Mouse (Mus musculus): ENCODE measurements around the gene Nlgn1.
"Not testable (repeated sequence)": the region's sequence is repeated elsewhere in the genome, so short reads cannot be mapped to it uniquely, and the experiment has no call there.

Gene Nlgn1

GRCm38 (mm10) chr3:25645895-25646691 is 686.2 kb downstream of the Nlgn1 start:
- no peak for DNase-seq (ENCODE audit: low read depth, low spot score)

- DNase-seq (ENCODE audit: low read depth, low spot score): no peak
Measured at GRCm38 (mm10) chr3:25629198-25629597, 703.1 kb downstream of the Nlgn1 start.

GRCm38 (mm10) chr3:25606597-25606996 is 725.7 kb downstream of the Nlgn1 start:
- DNase-seq (ENCODE audit: low read depth, low spot score): no peak

DNA sequence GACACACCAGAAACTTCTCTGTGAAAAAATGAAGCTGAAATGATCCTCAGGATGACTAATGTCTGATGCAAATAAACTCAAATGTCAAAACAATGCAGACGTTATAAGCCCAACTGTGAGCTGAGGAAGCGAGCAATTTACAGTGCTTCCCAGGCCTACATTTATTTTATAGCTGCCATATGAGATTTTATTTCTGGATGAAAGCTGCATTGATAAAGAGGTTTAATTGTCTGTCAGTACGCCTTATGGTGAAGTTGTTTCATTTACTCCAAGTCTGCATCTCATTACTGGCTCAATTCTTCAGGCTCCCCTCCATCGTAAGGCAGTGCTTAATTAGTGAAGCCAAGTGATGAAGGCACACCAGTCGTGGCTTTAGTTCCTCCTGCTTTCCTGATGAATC is 734.7 kb downstream of the Nlgn1 start:
- no peak for DNase-seq (ENCODE audit: low read depth, low spot score)

- no peak for DNase-seq (ENCODE audit: low read depth, low spot score)
Measured at GRCm38 (mm10) chr3:25575526-25575925, 756.7 kb downstream of the Nlgn1 start.

GRCm38 (mm10) chr3:25574840-25575239 is 757.4 kb downstream of the Nlgn1 start:
- DNase-seq (ENCODE audit: low read depth, low spot score): no peak

DNA sequence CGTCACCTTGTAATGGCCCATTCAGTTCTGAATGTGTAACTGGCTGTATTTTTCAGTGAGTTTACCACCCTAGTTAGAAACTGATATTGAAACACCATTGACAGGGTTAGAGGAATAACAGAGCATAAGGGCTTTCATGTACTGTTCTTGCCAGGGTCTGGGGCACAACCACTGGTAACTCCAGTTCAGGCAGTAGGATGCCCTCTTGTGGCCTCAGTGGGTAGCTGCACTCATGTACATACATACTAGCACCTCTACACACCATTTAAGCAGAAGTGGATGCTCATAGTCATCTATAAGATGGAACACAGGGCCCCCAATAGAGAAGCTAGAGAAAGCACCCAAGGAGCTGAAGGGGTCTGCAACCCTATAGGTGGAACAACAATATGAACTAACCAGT is 773.7 kb downstream of the Nlgn1 start:
- peak; percentile 67 for DNase-seq (ENCODE audit: low read depth, low spot score)

GRCm38 (mm10) chr3:25549097-25549496 is 783.2 kb downstream of the Nlgn1 start:
- not testable (repeated sequence) for DNase-seq (ENCODE audit: low read depth, low spot score)

- DNase-seq (ENCODE audit: low read depth, low spot score): not testable (repeated sequence)
Measured at GRCm38 (mm10) chr3:25524236-25524635, 808.0 kb downstream of the Nlgn1 start.

- no peak for DNase-seq (ENCODE audit: low read depth, low spot score)
Measured at GRCm38 (mm10) chr3:25463051-25463450, 869.2 kb downstream of the Nlgn1 start.

- no peak for DNase-seq (ENCODE audit: low read depth, low spot score)
Measured at GRCm38 (mm10) chr3:25456250-25456860, 875.9 kb downstream of the Nlgn1 start.

- DNase-seq (ENCODE audit: low read depth, low spot score): peak; percentile 57
Measured at GRCm38 (mm10) chr3:25452314-25452713, 879.9 kb downstream of the Nlgn1 start.

GRCm38 (mm10) chr3:25450471-25450870 is 881.8 kb downstream of the Nlgn1 start:
- peak; percentile 80 for DNase-seq (ENCODE audit: low read depth, low spot score)

- no peak for DNase-seq (ENCODE audit: low read depth, low spot score)
Measured at GRCm38 (mm10) chr3:25449356-25449755, 882.9 kb downstream of the Nlgn1 start.

DNA sequence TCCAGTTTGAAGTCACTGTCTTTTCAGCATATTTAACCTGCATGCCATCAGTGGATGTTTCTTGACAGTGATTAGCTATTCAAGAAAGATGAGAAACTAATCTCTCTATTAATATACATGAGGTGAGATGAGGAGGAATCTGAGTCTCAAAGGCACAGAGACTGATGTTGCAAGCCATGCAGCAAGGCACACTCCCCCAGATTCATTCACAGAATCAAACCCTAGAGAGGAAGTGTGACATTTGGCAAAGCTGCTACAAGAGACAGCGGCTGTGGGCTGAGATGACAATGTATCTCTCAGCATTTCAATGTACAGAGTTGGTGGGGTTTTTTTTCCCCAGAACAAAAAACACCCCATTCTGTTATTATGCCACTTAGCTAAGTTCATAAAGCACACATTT is 885.1 kb downstream of the Nlgn1 start:
- DNase-seq (ENCODE audit: low read depth, low spot score): no peak

DNA sequence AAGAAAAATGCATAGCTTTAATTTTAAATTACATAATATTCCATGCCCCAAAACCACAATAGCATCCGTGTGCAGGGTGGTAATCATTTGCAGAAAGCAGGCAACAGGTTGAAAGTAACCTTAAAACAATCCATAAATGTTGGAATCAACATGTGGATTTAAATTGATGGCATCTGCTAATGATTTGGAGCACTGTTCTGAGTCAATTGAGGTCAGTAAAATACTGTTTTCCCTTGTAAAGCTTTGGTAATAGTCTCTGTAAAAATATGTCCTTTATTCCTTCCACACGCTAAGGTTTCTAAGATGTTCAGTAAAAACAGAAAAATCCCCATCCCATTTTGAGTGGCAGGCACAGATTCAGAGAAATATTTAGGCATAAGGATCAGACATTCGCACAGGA is 888.6 kb downstream of the Nlgn1 start:
- DNase-seq (ENCODE audit: low read depth, low spot score): no peak

- DNase-seq (ENCODE audit: low read depth, low spot score): no peak
Measured at GRCm38 (mm10) chr3:25442617-25443016, 889.6 kb downstream of the Nlgn1 start.

- DNase-seq (ENCODE audit: low read depth, low spot score): no peak
Measured at GRCm38 (mm10) chr3:25426931-25427330, 905.3 kb downstream of the Nlgn1 start.

DNA sequence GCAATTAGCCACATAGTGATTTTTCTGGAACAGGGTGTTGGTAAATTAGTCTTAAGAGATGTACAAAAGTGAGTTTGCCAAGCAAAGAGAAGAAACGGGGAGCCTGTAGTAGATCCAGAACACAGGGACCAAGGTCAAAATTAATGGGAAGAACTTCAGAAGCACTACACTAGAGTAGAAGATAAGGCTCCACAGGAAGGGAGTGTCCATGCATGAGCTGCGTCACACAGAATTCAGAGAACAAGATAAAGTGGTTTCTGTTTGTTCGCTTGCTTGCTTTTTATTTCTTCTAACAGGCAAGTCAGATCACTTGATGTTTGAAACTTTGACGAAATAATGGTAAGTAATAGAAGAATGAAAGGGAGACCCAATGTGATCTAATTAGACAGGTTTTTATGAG is 920.3 kb downstream of the Nlgn1 start:
- DNase-seq (ENCODE audit: low read depth, low spot score): no peak
